Mouse (Mus musculus) erythroblast, embryonic 14.5 days (primary cell): ENCODE results near the gene Klhl29.

Experiments used
- GATA1 ChIP-seq: IDR thresholded peaks from 2 replicates; pipeline ENCODE4 v1.6.1; 2012; ENCODE audit warnings: low read length, inconsistent platforms, mixed read lengths
- TAL1 ChIP-seq: IDR thresholded peaks from 3 replicates; pipeline ENCODE4 v1.6.1; 2012; ENCODE audit warnings: low read length, inconsistent platforms, mixed read lengths

DNA sequence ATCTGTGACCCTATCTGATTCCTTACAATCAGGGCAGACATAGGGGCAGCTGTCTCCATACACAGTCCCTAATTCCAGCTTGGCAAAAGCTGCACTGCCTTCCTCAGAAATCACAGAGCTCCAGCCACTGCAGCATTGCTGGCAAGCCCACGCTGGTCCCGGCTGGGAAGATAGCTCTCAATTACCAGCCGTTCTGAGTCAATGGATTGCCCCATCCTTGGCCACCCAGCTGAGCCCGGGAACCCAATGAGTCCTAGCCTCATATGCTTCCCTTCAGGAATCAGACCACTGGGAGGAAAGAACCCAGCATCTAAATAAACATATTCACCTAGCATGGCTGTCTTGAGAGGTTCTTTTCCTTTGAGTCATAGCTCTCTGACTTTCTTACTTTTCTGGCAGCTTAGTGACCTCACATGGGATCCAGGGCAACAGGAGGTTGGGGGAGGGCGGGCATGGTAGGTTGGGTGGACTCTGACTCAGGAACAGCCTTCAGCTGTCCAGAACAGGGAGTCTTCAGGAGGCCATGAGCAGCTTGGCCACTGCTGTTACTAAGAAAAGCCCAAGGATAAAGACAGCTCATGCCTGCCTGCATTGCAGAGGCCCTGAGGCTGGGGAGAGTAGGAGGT lies 198.7 kb downstream of the Klhl29 start:
- TF ChIP-seq TAL1 (no peak), GATA1 (no peak)
